Mouse (Mus musculus): ENCODE data around the gene Kcnk7.

DNA sequence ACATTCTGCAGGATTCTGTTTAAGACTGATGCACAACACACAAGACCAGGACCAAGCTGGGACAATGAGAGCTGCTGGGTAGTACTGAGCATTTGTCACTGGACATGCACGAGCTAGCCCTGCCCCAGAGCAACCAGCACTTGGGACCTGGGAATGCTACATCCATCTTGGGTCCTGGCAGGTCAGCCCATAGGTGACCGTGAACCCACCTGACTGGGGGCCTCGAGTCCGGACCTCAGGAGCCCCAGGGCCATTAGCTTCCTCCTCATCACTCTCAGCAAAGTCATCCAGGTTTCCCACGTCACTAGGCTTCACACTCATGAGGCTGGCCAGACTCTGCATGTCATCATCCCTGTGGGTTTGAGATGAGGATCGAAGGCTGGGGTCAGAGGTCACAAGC is 17.1 kb downstream of the Kcnk7 start:
- TF ChIP-seq CTCF (IDR thresholded peaks at IDR 0.05; ENCODE audit: borderline replicate concordance, control insufficient read depth, extremely low read depth, insufficient read depth, low read length, poor library complexity) (no peak), POLR2A (IDR thresholded peaks at IDR 0.05; ENCODE audit: control insufficient read depth, extremely low read depth, insufficient read depth, low read length, poor library complexity) (no peak)

All from thymus, adult 2 months (tissue).